Mouse (Mus musculus): ENCODE data around the gene Lrp10. TPM values are rescaled to one million over a fixed set of nuclear protein-coding genes. Genes with fewer than 3 reads are reported as not detected.
A peak's percentile ranks its signal among the peaks of the same experiment; 100 is the strongest.

Lrp10 gene
- polyA plus RNA-seq, 1 experiment from 2014 or later: 49.3 TPM

- Histone ChIP-seq H3K9me3 (replicated peaks) (no peaks in the 10 kb centered on the region), H3K27me3 (no peaks in the 10 kb centered on the region), H3K9ac (no peak overlapping the region), H3K27ac (replicated peaks) (no peak overlapping the region), H3K36me3 (peaks cover 50% of the 10 kb centered on the region), H3K4me3 (replicated peaks) (no peak overlapping the region), H3K4me1 (peaks cover 49% of the 10 kb centered on the region), H3K4me2 (replicated peaks) (no peak overlapping the region)
- 73% methylated on average over 11 of the region's 11 CpGs for WGBS
- ATAC-seq (ENCODE audit: insufficient number of reproducible peaks, low FRiP score, low TSS enrichment, low read depth): no peak
These were observed 28.6 kb upstream of the Lrp10 start for GRCm38 (mm10) chr14:54435194-54435918.

DNA sequence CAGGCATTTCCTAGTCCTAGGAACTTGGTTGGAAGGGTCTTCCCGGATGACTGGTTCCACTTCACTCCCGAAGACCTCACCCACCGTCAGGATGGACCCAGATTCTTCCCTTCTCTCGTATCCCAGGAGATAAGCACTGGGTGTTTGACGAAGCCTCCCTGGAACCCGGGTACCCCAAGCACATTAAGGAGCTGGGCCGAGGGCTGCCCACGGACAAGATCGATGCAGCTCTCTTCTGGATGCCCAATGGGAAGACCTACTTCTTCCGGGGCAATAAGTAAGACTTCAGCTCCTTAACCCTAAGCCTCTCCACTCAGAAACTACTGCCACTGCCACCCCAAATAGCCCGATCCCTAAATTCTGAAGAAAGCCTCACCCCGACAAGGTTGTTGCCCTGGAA, 24.8 kb upstream of the Lrp10 start:
- 87% methylated on average over 12 of the region's 12 CpGs for WGBS
- Histone ChIP-seq H3K27ac (replicated peaks) (no peak overlapping the region), H3K9ac (no peak overlapping the region), H3K36me3 (peaks cover 64% of the 10 kb centered on the region), H3K4me3 (replicated peaks) (no peak overlapping the region), H3K4me2 (replicated peaks) (no peak overlapping the region), H3K27me3 (no peaks in the 10 kb centered on the region), H3K4me1 (peaks cover 50% of the 10 kb centered on the region), H3K9me3 (replicated peaks) (no peaks in the 10 kb centered on the region)
- no peak for ATAC-seq (ENCODE audit: insufficient number of reproducible peaks, low FRiP score, low TSS enrichment, low read depth)

GRCm38 (mm10) chr14:54439610-54440009, 24.3 kb upstream of the Lrp10 start:
- ATAC-seq (ENCODE audit: insufficient number of reproducible peaks, low FRiP score, low TSS enrichment, low read depth): no peak

DNA sequence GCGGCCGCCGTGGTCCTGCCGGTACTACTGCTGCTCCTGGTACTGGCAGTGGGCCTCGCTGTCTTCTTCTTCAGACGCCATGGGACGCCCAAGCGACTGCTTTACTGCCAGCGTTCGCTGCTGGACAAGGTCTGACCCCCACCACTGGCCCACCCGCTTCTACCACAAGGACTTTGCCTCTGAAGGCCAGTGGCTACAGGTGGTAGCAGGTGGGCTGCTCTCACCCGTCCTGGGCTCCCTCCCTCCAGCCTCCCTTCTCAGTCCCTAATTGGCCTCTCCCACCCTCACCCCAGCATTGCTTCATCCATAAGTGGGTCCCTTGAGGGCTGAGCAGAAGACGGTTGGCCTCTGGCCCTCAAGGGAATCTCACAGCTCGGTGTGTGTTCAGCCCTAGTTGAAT, 23.4 kb upstream of the Lrp10 start:
- Histone ChIP-seq H3K9me3 (replicated peaks) (no peaks in the 10 kb centered on the region), H3K27ac (replicated peaks) (no peak overlapping the region), H3K9ac (no peak overlapping the region), H3K4me3 (replicated peaks) (no peak overlapping the region), H3K36me3 (peaks cover 59% of the 10 kb centered on the region), H3K27me3 (no peaks in the 10 kb centered on the region), H3K4me1 (peaks cover 39% of the 10 kb centered on the region), H3K4me2 (replicated peaks) (no peak overlapping the region)
- 90% methylated on average over 14 of the region's 14 CpGs for WGBS
- ATAC-seq (ENCODE audit: insufficient number of reproducible peaks, low FRiP score, low TSS enrichment, low read depth): no peak

More at GRCm38 (mm10) chr14:54439610-54440009, 24.3 kb upstream of the Lrp10 start:
- Histone ChIP-seq H3K4me3 (replicated peaks) (no peak overlapping the region), H3K36me3 (peaks cover 64% of the 10 kb centered on the region), H3K27me3 (no peaks in the 10 kb centered on the region), H3K9me3 (replicated peaks) (no peaks in the 10 kb centered on the region), H3K4me2 (replicated peaks) (no peak overlapping the region), H3K27ac (replicated peaks) (no peak overlapping the region), H3K4me1 (peaks cover 48% of the 10 kb centered on the region), H3K9ac (no peak overlapping the region)
- 64% methylated on average over 7 of the region's 7 CpGs for WGBS

DNA sequence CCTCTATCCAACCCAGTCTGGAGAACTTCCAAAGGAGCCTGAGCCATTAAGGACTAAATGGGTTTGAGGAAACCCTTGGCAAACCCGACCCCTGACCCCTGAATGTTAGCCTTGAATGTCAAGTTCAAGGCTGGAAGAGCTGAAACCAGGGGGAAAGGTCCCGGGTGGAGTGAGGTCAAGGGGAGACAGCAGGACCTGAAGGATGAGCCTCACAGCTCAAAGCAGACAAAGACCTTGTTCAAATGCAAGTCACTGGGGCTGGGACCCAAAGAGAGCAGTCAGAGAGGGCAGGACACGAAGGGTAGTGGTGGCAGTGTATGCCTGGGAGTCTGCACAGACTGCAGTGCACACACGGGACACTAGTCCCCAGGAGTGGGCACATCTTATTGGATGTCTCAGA, 22.6 kb upstream of the Lrp10 start:
- no peak for ATAC-seq (ENCODE audit: insufficient number of reproducible peaks, low FRiP score, low TSS enrichment, low read depth)
- no peak overlapping the region for H3K4me2 ChIP-seq (replicated peaks)
- no peak overlapping the region for H3K9ac ChIP-seq
- H3K4me1 ChIP-seq: peaks cover 35% of the 10 kb centered on the region
- peaks cover 51% of the 10 kb centered on the region for H3K36me3 ChIP-seq
- H3K27ac ChIP-seq (replicated peaks): peak overlapping the region; percentile 48; the same call in 1 of the 2 replicates
- no peaks in the 10 kb centered on the region for H3K9me3 ChIP-seq (replicated peaks)
- 71% methylated on average over 4 of the region's 4 CpGs for WGBS
- no peak overlapping the region for H3K4me3 ChIP-seq (replicated peaks)
- no peaks in the 10 kb centered on the region for H3K27me3 ChIP-seq

DNA sequence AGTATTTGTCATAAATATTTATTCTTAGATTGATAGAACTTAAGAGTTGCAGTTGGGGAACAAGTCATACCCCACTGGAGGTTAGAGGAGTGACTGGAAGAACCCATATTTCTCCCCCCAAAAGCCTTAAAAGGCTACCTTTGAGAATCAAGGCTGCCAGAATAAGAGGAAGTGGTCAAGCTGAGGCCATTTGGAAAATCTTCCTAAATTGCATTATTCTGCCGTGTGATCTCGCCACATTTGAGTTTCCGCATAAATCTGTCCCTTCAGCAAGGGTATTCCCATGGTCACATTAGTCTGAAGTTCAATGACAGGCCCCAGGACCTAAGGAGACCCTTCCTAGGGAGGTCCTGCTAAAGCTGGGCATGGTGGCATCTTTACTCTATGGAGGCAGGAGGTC, 21.4 kb upstream of the Lrp10 start:
- Histone ChIP-seq H3K4me3 (replicated peaks) (no peak overlapping the region), H3K9ac (no peak overlapping the region), H3K27me3 (no peaks in the 10 kb centered on the region), H3K4me2 (replicated peaks) (no peak overlapping the region), H3K4me1 (peaks cover 35% of the 10 kb centered on the region), H3K9me3 (replicated peaks) (no peaks in the 10 kb centered on the region), H3K27ac (replicated peaks) (peak overlapping the region; percentile 95), H3K36me3 (peaks cover 39% of the 10 kb centered on the region)
- 81% methylated on average over 3 of the region's 3 CpGs for WGBS
- no peak for ATAC-seq (ENCODE audit: insufficient number of reproducible peaks, low FRiP score, low TSS enrichment, low read depth)

GRCm38 (mm10) chr14:54443196-54443595, 20.7 kb upstream of the Lrp10 start:
- H3K4me3 ChIP-seq (replicated peaks): no peak overlapping the region
- WGBS: 15% methylated on average over 3 of the region's 3 CpGs
- H3K36me3 ChIP-seq: peaks cover 35% of the 10 kb centered on the region
- H3K27me3 ChIP-seq: no peaks in the 10 kb centered on the region
- peak overlapping the region; percentile 33 for H3K4me2 ChIP-seq (replicated peaks)
- no peak overlapping the region for H3K9ac ChIP-seq
- peak; percentile 90 for ATAC-seq (ENCODE audit: insufficient number of reproducible peaks, low FRiP score, low TSS enrichment, low read depth)
- peaks cover 35% of the 10 kb centered on the region for H3K4me1 ChIP-seq
- peak overlapping the region; percentile 95 for H3K27ac ChIP-seq (replicated peaks)
- no peaks in the 10 kb centered on the region for H3K9me3 ChIP-seq (replicated peaks)

DNA sequence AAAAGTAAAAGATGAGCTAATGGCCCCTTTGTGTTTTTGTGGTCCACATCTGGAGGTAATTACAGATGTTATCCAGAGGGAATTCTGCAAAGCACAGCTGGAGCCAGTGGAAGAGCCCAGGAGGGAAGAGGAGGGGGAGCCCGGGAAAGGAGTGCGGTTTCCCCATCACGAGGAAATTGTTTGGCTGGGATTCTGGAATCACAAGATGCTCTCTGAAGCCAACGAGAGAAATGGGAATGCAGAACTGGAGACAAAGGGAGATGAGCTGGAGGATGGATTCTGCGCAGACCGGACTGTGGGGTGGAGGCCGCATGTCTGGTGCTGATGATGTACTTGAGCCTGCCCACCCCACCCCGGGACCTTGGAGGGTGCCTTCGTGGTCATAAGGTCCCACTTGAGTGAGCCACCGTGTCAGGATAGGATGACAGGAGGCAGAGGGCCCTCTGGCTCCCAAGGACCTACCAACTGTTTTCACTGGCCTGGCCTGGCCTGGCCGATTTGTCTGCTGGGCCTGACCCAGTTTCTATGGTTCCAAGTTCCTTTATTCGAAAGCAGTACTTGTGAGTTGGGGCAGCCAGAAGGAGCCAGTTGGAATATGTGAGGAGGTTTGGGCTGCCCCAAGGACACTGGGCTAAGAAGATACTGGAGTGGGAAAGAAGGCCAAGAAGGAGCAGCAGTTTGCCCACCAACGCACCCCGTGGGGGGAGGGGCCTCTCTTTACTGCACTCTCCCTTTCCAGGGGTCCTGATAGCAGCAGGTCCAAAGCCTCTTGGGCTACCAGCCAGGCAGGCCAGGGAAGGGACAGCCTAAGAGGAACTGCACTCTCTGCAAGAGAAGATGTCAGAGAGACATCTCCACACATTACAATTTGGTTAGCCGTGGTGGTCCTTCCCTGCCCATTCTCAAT, 20.0 kb upstream of the Lrp10 start:
- Histone ChIP-seq H3K9ac (no peak overlapping the region), H3K4me1 (peaks cover 39% of the 10 kb centered on the region), H3K4me2 (replicated peaks) (no peak overlapping the region), H3K9me3 (replicated peaks) (no peaks in the 10 kb centered on the region), H3K36me3 (peaks cover 27% of the 10 kb centered on the region), H3K4me3 (replicated peaks) (no peak overlapping the region), H3K27me3 (no peaks in the 10 kb centered on the region), H3K27ac (replicated peaks) (peak overlapping the region; percentile 95)
- WGBS: 36% methylated on average over 15 of the region's 15 CpGs
- ATAC-seq (ENCODE audit: insufficient number of reproducible peaks, low FRiP score, low TSS enrichment, low read depth): peak; percentile 69

- no peak overlapping the region for H3K27ac ChIP-seq (replicated peaks)
- H3K4me3 ChIP-seq (replicated peaks): no peak overlapping the region
- no peak overlapping the region for H3K9ac ChIP-seq
- peaks cover 37% of the 10 kb centered on the region for H3K4me1 ChIP-seq
- no peaks in the 10 kb centered on the region for H3K27me3 ChIP-seq
- no peaks in the 10 kb centered on the region for H3K9me3 ChIP-seq (replicated peaks)
- peaks cover 13% of the 10 kb centered on the region for H3K36me3 ChIP-seq
- WGBS: 45% methylated on average over 3 of the region's 3 CpGs
- no peak overlapping the region for H3K4me2 ChIP-seq (replicated peaks)
- no peak for ATAC-seq (ENCODE audit: insufficient number of reproducible peaks, low FRiP score, low TSS enrichment, low read depth)
These were observed 18.5 kb upstream of the Lrp10 start for GRCm38 (mm10) chr14:54445476-54445875.

- Histone ChIP-seq H3K9me3 (replicated peaks) (no peaks in the 10 kb centered on the region), H3K4me2 (replicated peaks) (no peak overlapping the region), H3K27me3 (no peaks in the 10 kb centered on the region), H3K27ac (replicated peaks) (no peak overlapping the region), H3K9ac (no peak overlapping the region), H3K4me3 (replicated peaks) (no peak overlapping the region), H3K36me3 (no peaks in the 10 kb centered on the region), H3K4me1 (peaks cover 7% of the 10 kb centered on the region)
- WGBS: 86% methylated on average over 9 of the region's 9 CpGs
- no peak for ATAC-seq (ENCODE audit: insufficient number of reproducible peaks, low FRiP score, low TSS enrichment, low read depth)
These were observed 10.4 kb upstream of the Lrp10 start for GRCm38 (mm10) chr14:54453566-54453965.

- H3K4me1 ChIP-seq: no peaks in the 10 kb centered on the region
- H3K4me2 ChIP-seq (replicated peaks): no peak overlapping the region
- no peaks in the 10 kb centered on the region for H3K9me3 ChIP-seq (replicated peaks)
- 74% methylated on average over 11 of the region's 11 CpGs for WGBS
- H3K27ac ChIP-seq (replicated peaks): no peak overlapping the region
- ATAC-seq (ENCODE audit: insufficient number of reproducible peaks, low FRiP score, low TSS enrichment, low read depth): no peak
- no peak overlapping the region for H3K9ac ChIP-seq
- no peaks in the 10 kb centered on the region for H3K27me3 ChIP-seq
- no peaks in the 10 kb centered on the region for H3K36me3 ChIP-seq
- no peak overlapping the region for H3K4me3 ChIP-seq (replicated peaks)
These were observed 9.0 kb upstream of the Lrp10 start for GRCm38 (mm10) chr14:54454669-54455528.
